Mouse (Mus musculus) 3134 (cell line): Measurements from ENCODE around the gene Tle1.

Source experiments
- DNase-seq: peaks from one replicate; pipeline ENCODE4 v3.0.0-alpha.2; 2011; ENCODE audit warnings: low spot score; ENCODE audit not compliant: insufficient read length; ENCODE audit errors: extremely low read depth

The Tle1 gene

DNA sequence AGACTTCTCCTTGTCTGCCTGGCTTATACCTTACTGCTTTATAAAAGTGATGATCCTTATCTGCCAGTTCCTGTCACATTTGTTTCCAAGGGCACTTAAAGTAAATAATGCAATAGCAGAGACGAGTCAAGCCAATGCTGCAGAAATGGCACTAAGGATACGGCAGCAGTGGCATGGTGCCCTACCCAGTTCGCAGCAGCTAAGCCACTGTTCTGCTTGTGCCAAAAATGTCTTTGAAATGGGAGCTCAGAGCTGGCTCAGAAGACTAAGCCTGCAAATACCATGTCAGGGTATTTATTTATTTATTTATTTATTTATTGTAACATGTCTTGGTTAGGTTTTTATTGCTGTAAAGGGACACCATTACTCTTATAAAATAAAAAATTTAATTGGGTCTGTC, 132.8 kb downstream of the Tle1 start:
- DNase-seq: no peak
